Mouse (Mus musculus): ENCODE data around the gene Akap11.
"Not testable (repeated sequence)": the region's sequence is repeated elsewhere in the genome, so short reads cannot be mapped to it uniquely, and the experiment has no call there.

Gene Akap11

DNA sequence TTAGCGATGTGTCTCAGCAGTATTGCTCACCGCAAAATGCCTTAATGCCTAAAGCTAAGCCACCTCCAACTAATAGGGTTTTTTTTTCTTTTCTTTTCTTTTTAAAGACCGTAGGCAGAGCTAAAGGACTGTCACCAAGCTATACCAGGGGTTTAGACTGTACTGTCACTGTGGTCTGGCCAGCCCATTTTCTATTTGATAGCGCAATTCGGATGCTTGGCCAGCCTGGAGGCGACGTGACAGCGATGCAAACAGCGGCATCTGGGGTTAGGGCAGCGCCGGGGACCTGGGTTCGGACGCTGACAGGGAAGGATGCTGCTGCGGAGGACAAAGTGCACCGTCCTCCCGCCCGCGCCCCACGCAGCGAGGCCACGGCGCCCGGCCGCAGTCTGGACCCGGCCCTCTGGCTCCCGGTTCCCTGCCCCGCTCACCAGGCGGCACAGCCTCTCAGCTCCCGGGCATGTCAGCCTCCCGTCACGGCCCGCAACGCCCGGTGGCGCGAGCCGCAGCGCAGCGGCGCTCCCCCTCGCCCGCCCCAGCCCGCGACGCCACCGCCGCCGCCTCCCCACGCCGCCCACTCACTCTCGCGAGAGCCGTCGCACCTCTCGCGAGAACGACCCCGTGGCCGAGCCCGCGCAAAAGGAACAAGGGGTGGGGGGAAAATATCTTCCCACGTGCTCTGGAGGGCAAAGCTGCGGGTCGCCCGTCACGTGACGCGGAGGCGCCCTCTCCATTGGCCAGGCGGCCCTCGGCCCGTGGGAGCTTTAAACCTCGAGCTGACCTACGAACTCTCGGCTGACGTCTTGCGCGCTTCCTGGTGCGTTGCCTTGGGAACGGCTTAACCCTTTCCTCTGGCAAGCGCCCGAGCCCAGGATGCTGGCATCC lies at the start of gene Akap11:
TSS of gene Akap11 (minus strand) at position 528 of the 885 bp plus-strand sequence.
- DNase-seq (ENCODE audit: low read depth): peak; percentile 84

DNA sequence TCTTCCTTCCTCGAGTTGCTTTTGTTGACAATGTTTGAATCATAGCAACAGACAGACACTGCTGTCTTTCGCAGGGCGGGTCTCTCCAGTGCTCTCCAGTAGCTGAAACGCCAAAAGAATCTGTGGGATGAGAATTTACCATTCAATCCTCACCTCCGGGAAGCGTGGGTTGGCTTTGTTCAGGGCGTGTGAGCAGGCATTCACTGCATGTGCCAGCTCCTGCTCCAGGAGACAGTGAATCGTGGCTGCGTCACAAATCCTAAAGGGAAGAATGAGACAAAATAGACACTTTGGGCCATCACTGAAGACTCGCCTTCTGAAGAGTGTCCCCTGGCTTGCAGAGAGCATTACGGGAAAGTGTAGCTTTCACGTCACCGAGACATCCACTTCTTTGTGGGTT lies 47.6 kb upstream of the Akap11 start:
- DNase-seq (ENCODE audit: low read depth): no peak

DNA sequence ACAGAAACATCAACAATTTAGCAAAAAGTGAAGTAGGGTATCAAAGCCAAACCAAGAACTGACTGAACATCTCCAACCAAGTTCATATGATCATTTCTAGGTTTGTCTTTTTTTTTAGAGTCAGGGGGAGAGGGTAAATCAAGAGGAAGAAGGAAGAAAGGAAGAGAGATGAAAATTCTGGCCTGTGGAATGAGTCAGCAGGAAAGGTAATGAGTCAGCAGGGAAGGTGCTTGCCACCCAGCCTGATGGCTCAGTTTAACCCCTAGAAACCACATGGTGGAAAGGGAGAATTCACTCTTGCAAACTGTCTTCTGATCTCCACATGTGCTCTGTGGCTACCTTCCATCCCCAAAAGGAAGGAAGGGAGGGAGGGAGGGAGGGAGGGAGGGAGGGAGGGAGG lies 46.6 kb upstream of the Akap11 start:
- no peak for DNase-seq (ENCODE audit: low read depth)

DNA sequence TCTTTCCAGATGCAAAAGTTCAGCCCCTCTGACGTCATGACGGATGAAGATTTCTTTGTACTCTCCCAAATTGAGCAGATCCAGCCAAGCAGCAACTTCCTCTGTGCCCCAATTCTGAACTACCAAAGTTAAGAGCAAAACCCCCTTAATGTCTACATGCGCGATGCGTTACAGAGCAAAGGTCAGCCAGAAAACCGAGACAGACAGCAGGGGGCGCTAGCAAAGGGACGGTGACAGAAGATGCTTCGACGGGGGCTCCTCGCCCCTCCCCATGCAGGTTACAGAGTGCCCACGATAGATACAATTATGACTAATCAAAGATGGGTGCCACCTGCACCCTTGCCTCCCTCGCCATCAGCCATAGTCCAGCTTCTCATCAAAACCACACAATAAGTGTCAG lies 39.3 kb upstream of the Akap11 start:
- DNase-seq (ENCODE audit: low read depth): no peak

GRCm38 (mm10) chr14:78568410-78568809 lies 31.8 kb upstream of the Akap11 start:
- no peak for DNase-seq (ENCODE audit: low read depth)

GRCm38 (mm10) chr14:78566431-78566830 lies 29.8 kb upstream of the Akap11 start:
- DNase-seq (ENCODE audit: low read depth): no peak

- DNase-seq (ENCODE audit: low read depth): no peak
Observed at GRCm38 (mm10) chr14:78564292-78564691, 27.7 kb upstream of the Akap11 start.

DNA sequence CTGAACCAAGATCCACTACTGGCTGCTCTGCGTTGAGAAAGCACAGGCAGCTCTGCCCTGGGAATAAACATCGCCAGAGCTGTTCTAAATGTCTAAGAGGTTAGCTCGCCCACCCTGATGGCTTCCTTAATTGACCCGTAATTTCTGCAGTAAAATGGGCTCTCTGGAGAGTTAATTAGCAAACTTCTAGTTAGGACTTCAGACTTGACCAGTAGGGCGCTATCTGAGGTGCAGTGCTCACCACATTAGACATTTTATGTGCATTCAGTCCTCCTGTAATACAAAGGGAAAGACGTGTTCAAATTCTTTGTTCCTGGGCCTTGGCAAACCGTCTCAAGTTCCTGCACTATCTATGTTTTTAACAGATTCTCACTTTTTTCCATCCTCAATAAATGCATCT lies 26.6 kb upstream of the Akap11 start:
- no peak for DNase-seq (ENCODE audit: low read depth)

DNA sequence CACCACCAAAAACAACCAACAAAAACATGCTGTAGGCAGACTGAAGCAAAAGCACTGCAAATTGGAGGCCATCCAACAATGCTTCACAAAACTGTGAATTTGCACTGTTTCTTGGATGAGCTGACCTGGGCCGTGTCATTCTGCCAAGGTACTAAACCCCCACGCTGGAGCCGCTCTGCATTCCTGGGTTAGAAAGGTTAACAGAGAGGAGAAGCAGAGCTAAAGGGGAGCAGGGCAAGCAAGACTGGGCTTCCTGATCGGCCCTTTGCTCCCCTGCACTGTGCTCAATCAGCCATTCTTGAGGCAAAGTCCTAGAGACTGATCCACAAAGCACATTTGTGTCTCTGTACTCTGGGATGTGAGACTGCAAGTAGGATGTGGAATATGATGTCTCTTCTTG lies 25.5 kb upstream of the Akap11 start:
- DNase-seq (ENCODE audit: low read depth): no peak

DNA sequence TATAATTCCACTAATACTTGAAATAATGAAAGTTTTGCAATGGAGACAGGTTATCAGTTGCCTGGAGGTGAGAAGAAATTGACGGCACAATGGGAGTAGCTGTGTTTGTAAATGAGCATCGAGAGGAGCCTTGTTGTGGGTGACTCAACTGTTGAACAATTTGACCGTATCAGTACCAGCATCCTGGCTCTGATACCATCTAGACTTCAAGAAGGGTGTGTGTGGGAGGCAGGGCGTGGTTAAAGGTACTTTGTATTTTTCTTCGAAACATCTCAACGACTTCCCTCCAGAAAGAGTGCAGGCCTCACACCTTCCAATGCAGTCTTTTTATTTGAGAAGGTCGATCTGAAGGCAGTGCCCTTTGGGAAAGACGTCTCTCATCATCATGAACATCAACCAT lies 22.4 kb upstream of the Akap11 start:
- no peak for DNase-seq (ENCODE audit: low read depth)

- not testable (repeated sequence) for DNase-seq (ENCODE audit: low read depth)
Observed at GRCm38 (mm10) chr14:78554830-78555229, 18.2 kb upstream of the Akap11 start.

DNA sequence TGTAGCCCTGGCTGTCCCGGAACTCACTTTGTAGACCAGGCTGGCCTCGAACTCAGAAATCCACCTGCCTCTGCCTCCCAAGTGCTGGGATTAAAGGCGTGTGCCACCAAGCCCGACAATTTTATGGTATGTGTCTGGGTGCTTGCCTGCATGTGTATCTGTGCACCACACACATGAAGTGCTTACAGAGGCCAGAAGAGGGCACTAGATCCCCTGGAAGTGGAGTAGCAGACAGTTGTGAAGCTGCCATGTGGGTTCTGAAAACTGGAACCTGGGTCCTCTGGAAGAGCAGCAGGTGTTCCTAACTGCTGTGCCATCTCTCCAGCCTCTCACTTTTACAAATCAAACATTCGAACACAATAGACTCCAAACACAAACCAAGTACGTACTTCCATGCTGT lies 17.1 kb upstream of the Akap11 start:
- DNase-seq (ENCODE audit: low read depth): no peak

DNA sequence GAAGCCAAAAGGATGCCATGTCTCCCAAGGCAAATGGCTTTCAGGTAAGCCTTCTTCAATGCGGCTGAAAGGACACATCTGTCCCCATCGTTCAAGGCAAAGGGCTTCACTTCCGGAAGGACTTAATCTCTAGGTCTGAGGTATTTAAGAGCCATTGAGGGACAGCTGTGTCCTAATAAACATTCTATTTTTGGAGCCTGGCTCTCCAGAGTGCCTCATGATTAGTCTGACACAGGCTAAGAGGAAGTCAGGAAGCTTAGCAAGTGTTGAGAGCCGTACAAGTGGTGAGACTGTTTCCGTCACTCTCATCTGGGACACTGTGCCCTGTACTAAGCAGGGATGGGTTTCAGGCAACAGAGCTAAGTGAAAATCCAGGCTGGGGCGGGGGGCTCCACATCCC lies 12.2 kb upstream of the Akap11 start:
- no peak for DNase-seq (ENCODE audit: low read depth)

GRCm38 (mm10) chr14:78541319-78541718 lies 4.7 kb upstream of the Akap11 start:
- DNase-seq (ENCODE audit: low read depth): no peak

- DNase-seq (ENCODE audit: low read depth): no peak
Observed at GRCm38 (mm10) chr14:78539821-78540220, 3.2 kb upstream of the Akap11 start.

- peak; percentile 61 for DNase-seq (ENCODE audit: low read depth)
Observed at GRCm38 (mm10) chr14:78538572-78539320, 2.1 kb upstream of the Akap11 start.

- no peak for DNase-seq (ENCODE audit: low read depth)
Observed at GRCm38 (mm10) chr14:78537551-78537950, 943 bp upstream of the Akap11 start.

DNA sequence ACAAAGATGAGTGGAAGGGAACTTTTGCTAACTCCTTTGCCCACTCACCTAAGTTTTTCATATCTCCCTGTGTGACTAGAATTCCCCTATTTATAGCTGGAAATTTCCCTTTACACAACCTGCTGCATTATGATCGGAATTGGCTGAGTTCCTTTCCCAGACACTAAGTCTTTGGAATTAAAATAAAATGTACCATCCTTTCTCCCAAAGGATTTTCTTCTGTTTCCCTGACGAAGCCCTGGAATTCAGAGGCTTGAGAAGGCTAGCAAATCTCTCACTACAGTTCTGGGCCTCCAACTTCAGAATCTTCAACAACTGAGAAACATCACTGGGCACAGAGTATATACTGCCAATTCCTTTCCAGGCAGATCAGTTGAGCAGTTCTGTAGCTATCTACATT lies 1.2 kb downstream of the Akap11 start:
- DNase-seq (ENCODE audit: low read depth): no peak

GRCm38 (mm10) chr14:78534651-78535050 lies 2.0 kb downstream of the Akap11 start:
- no peak for DNase-seq (ENCODE audit: low read depth)

GRCm38 (mm10) chr14:78533701-78534100 lies 2.9 kb downstream of the Akap11 start:
- DNase-seq (ENCODE audit: low read depth): no peak

GRCm38 (mm10) chr14:78532345-78532744 lies 4.3 kb downstream of the Akap11 start:
- no peak for DNase-seq (ENCODE audit: low read depth)

DNA sequence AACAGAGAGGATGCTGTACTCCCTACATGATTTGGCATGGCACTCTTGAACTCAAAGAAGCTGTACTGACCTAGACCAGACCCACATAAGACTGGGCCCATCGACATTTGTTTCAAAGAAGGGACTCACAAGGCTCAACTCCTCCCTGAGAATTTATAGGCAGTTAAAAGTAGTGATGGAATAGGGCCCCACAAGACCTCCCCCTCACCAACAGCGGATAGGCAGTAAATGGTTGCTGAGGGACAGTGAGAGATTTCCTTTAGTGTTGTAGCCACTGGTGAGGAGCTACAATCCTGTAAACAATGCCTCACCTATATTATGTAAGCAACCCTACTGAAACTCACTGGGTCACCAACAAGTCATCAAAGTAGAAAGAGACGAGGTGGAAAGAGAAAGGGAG lies 6.4 kb downstream of the Akap11 start:
- DNase-seq (ENCODE audit: low read depth): no peak

All from fibroblast of lung, adult 2 months (primary cell).